Comparison of ENCODE assay signal across 11 mouse cellular contexts in the genomic region with DNA sequence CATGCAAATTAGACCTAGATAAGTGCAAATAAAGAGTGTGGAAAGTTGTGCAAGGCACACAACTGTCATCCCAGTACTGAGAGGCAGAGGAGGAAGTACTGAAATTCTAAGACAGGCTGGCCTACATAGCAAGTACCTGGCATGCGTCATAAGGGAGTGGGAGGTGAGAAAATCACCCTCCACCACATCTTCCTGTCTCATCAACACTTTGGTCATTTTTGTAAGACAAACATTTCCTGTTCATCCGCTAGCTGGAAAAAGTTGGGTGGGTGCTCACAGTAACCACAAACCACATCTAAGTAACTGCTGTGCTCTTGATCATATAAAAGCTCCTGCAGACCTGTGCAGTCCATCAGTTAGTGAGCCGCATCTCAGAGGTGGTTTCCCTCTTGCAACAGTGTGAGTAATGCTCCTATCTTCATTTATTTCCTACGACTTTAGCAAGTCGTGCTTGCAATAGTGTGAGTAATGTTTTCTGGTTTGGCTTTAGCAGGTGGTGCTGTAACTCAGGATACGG.
DNase-seq lines count a peak whose midpoint lies in the region; ATAC-seq and TF ChIP-seq lines count a peak whose summit lies in the region.
"Had no signal": no experiment of that assay in that cellular context is flagged by ENCODE, and none has a peak within 500 bp of the region (broad histone marks: within the 10 kb centered on the region; RNA-seq: fewer than 3 reads in every experiment).

No protein-coding gene starts in this region.

- H3K27ac ChIP-seq in forebrain, embryonic 11.5 days (ENCODE audit: low read depth, low read length) = no peak overlapping the region
- H3K27ac ChIP-seq in cerebellum, adult 2 months (ENCODE audit: insufficient read depth, low read length) = no peak overlapping the region
- H3K27ac ChIP-seq in heart, embryonic 10.5 days = no peak overlapping the region
- H3K27ac ChIP-seq: midbrain, embryonic 10.5 days had no signal

- H3K4me3 ChIP-seq in G1E (ENCODE audit: low read depth, low read length) = no peak overlapping the region
- H3K4me3 ChIP-seq in forebrain, embryonic 11.5 days (ENCODE audit: low read depth, low read length) = no peak overlapping the region
- H3K4me3 ChIP-seq in cerebellum, adult 2 months (replicated peaks; ENCODE audit: insufficient read depth, low read depth, low read length) = no peak overlapping the region
- H3K4me3 ChIP-seq in heart, embryonic 10.5 days = no peak overlapping the region
- H3K4me3 ChIP-seq: midbrain, embryonic 10.5 days had no signal

- no peak for TF ChIP-seq CTCF in G1E (IDR thresholded peaks at IDR 0.05; ENCODE audit: low read depth, low read length)
- TF ChIP-seq CTCF in cerebellum, adult 2 months (IDR thresholded peaks at IDR 0.05; ENCODE audit: borderline replicate concordance, insufficient read depth, low read depth, low read length) = no peak

- peak; percentile 95 for ATAC-seq in G1E (ENCODE audit: extremely low read depth, insufficient number of reproducible peaks, low FRiP score, poor library complexity, severe bottlenecking)
- ATAC-seq in megakaryocyte, adult 5-6 weeks (ENCODE audit: poor library complexity, severe bottlenecking) = peak; percentile 69
- ATAC-seq in forebrain, embryonic 11.5 days (replicated peaks; ENCODE audit: low FRiP score) = no peak
- ATAC-seq: intestine, embryonic 16.5 days had no signal

- peaks cover 4% of the 10 kb centered on the region for H3K9me3 ChIP-seq in G1E (replicated peaks)
- H3K9me3 ChIP-seq in forebrain, embryonic 11.5 days (ENCODE audit: control insufficient read depth, low read length) = no peaks in the 10 kb centered on the region
- no peaks in the 10 kb centered on the region for H3K9me3 ChIP-seq in heart, embryonic 10.5 days
- H3K9me3 ChIP-seq: midbrain, embryonic 10.5 days had no signal

- no peak for TF ChIP-seq POLR2A in cerebellum, adult 2 months (IDR thresholded peaks at IDR 0.05; ENCODE audit: borderline replicate concordance, insufficient read depth, low read length)

- H3K9ac ChIP-seq in forebrain, embryonic 11.5 days (ENCODE audit: low read length) = no peak overlapping the region

- DNase-seq in lung, postnatal 36 days = peak; percentile 1
- no peak for DNase-seq in lung, postnatal 10 days
- DNase-seq in G1E (ENCODE audit: low spot score) = peak; percentile 64
- DNase-seq in thymus, postnatal 10 days (ENCODE audit: low spot score in 2 of 2) = peak; percentile 46 to 54
- DNase-seq in forebrain, embryonic 11.5 days (ENCODE audit: low spot score) = no peak
- no peak for DNase-seq in cerebellum, adult 2 months
- DNase-seq in heart, embryonic 10.5 days (ENCODE audit: low spot score) = no peak

- H3K36me3 ChIP-seq in G1E (replicated peaks) = no peaks in the 10 kb centered on the region
- H3K36me3 ChIP-seq in forebrain, embryonic 11.5 days (ENCODE audit: control insufficient read depth, insufficient read depth, low read length) = no peaks in the 10 kb centered on the region
- no peaks in the 10 kb centered on the region for H3K36me3 ChIP-seq in heart, embryonic 10.5 days
- H3K36me3 ChIP-seq: midbrain, embryonic 10.5 days had no signal

- WGBS in forebrain, embryonic 11.5 days = 92% methylated on average over 6 of the region's 6 CpGs
- WGBS in cerebellum, adult 2 months = 92% methylated on average over 6 of the region's 6 CpGs
- 70% methylated on average over 6 of the region's 6 CpGs for WGBS in heart, embryonic 10.5 days

- H3K4me1 ChIP-seq in G1E (ENCODE audit: insufficient read depth, low read depth, low read length) = no peaks in the 10 kb centered on the region
- H3K4me1 ChIP-seq in forebrain, embryonic 11.5 days (replicated peaks; ENCODE audit: control insufficient read depth, insufficient read depth, low read length) = no peaks in the 10 kb centered on the region
- no peaks in the 10 kb centered on the region for H3K4me1 ChIP-seq in cerebellum, adult 2 months (ENCODE audit: control insufficient read depth, insufficient read depth, low read length)
- H3K4me1 ChIP-seq in heart, embryonic 10.5 days = no peaks in the 10 kb centered on the region
- H3K4me1 ChIP-seq: midbrain, embryonic 10.5 days had no signal

- no peak overlapping the region for H3K4me2 ChIP-seq in forebrain, embryonic 11.5 days (ENCODE audit: low read depth, low read length, severe bottlenecking)
- H3K4me2 ChIP-seq: liver, embryonic 11.5 days had no signal

- H3K27me3 ChIP-seq in G1E (ENCODE audit: insufficient read depth, low read length) = no peaks in the 10 kb centered on the region
- no peaks in the 10 kb centered on the region for H3K27me3 ChIP-seq in forebrain, embryonic 11.5 days (ENCODE audit: control insufficient read depth, insufficient read depth, low read length)
- no peaks in the 10 kb centered on the region for H3K27me3 ChIP-seq in cerebellum, adult 2 months (ENCODE audit: control insufficient read depth, insufficient read depth, low read length)
- no peaks in the 10 kb centered on the region for H3K27me3 ChIP-seq in heart, embryonic 10.5 days (ENCODE audit: insufficient read depth, poor library complexity, severe bottlenecking)

Comparison
In these comparisons a context has a peak if more than half of its experiments do, and no peak if none do; other contexts are left out.
1. DNase-seq: peak in lung, postnatal 36 days (single experiment), G1E (single experiment) and thymus, postnatal 10 days (2 of 2); none in lung, postnatal 10 days (single experiment), forebrain, embryonic 11.5 days (single experiment), cerebellum, adult 2 months (0 of 2) and heart, embryonic 10.5 days (single experiment).